Mouse (Mus musculus) heart, adult 2 months (tissue): Measurements from ENCODE around the gene Tln1. TPM values are rescaled to one million over a fixed set of nuclear protein-coding genes. Genes with fewer than 3 reads are reported as not detected.
"Not testable (repeated sequence)": the region's sequence is repeated elsewhere in the genome, so short reads cannot be mapped to it uniquely, and the experiment has no call there.

Experiments used
- DNase-seq, 2 experiments: peaks; one replicate each; pipeline ENCODE4 v3.0.0; 2021
- H3K27ac ChIP-seq: fragments of 200-600 bp; 2 replicates; pipeline ENCODE4 v1.8.1; 2022
- H3K27me3 ChIP-seq: fragments of 200-500 bp; 2 replicates; pipeline ENCODE4 v1.6.1; 2012; ENCODE audit warnings: mild to moderate bottlenecking, low read length, inconsistent platforms, mixed read lengths; ENCODE audit not compliant: control insufficient read depth, insufficient read depth
- H3K36me3 ChIP-seq: fragments of 200-500 bp; 2 replicates; pipeline ENCODE4 v1.6.1; 2012; ENCODE audit warnings: low read length, inconsistent platforms; ENCODE audit not compliant: control insufficient read depth, insufficient read depth
- H3K4me1 ChIP-seq: fragments of 200-500 bp; 2 replicates; pipeline ENCODE4 v1.6.1; 2011; ENCODE audit warnings: low read length; ENCODE audit not compliant: control insufficient read depth, insufficient read depth
- H3K4me3 ChIP-seq: fragments of 200-600 bp; 2 replicates; pipeline ENCODE4 v1.8.1; 2022
- H3K79me2 ChIP-seq: fragments of 200-500 bp; replicated peaks from 2 replicates; pipeline ENCODE4 v1.6.1; 2012; ENCODE audit warnings: mild to moderate bottlenecking, inconsistent platforms, low read length, moderate library complexity, mixed read lengths; ENCODE audit not compliant: control insufficient read depth, insufficient read depth
- H3K9ac ChIP-seq: fragments of 200-500 bp; 2 replicates; pipeline ENCODE4 v1.6.1; 2012; ENCODE audit warnings: low read depth, mild to moderate bottlenecking, control low read depth, inconsistent platforms, low read length, mixed read lengths
- CTCF ChIP-seq: fragments of 200-600 bp; IDR thresholded peaks from 2 replicates; pipeline ENCODE4 v1.8.1; 2022; ENCODE audit warnings: antibody characterized with exemption, mild to moderate bottlenecking, moderate library complexity
- EP300 ChIP-seq: fragments of 200-500 bp; IDR thresholded peaks from 2 replicates; pipeline ENCODE4 v1.6.1; 2011; ENCODE audit warnings: low read depth, low read length, control low read depth; ENCODE audit not compliant: insufficient read depth
- POLR2A ChIP-seq: fragments of 200-500 bp; IDR thresholded peaks from 2 replicates; pipeline ENCODE4 v1.6.1; 2011; ENCODE audit warnings: mild to moderate bottlenecking, low read depth, low read length, control low read depth; ENCODE audit not compliant: insufficient read depth
- WGBS: fragments of 180-500 bp; shearing (Covaris S2); methylation state at CpG from one replicate; pipeline ENCODE4 v1.1.7; 2018; 5-methylcytosine and 5-hydroxymethylcytosine counted together
- intact Hi-C: fragments of 180-260 bp; cut with DNase I; formaldehyde crosslinking; loops from one replicate; pipeline ENCODE4 v1.15.1; 2025
- polyA plus RNA-seq: library from polyadenylated mRNA; depleted of rRNA; stranded (reverse); fragments of >200 nt; gene quantifications from 2 replicates; pipeline ENCODE4 v1.2.3, GENCODE M21; 2012
- total RNA-seq, 2 experiments: library from RNA; stranded (reverse); gene quantifications; 2 replicates each; pipeline ENCODE4 v1.2.3; 2021

Tln1 gene
- total and polyA plus RNA-seq, 3 experiments = 53.1 to 109 (median 105) TPM

DNA sequence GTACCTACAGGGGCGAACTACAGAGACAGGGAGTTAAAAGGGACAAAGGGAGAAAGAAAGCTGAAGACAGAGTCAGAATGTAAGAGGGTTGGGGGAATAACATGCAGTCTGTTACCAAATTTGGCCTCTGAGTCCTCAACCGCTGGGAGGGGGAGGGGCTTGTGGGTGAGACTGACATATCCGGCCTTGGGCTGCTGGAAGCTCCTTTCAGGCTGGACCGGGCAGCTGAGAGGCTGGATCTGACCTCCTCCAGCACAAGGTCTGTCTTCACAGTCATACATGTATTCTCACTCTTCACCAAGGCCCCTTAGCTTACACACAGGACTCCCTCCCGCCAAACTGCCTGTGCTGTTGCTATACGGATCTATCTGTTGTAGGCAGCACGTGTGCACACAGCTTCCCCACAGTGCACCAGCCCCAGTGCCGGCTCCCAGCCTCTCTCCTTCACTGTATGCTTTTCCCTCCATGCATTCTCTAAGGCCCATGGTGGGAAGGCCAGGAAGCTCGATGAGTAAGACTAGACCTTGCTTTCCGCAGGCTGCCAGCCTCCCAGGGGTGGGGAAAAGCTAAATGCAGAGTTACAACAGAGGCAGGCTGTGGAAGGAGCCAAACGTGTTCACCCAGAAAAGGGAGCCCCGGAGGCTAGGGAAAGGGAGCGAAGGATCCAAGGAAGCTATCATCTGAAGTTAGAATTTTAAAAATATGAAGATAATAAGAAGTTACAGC, 3.7 kb downstream of the Tln1 start:
- Histone ChIP-seq H3K36me3 (peaks cover 9% of the 10 kb centered on the region), H3K27ac (peak overlapping the region; percentile 98), H3K4me3 (peak overlapping the region; percentile 33), H3K4me1 (peaks cover 27% of the 10 kb centered on the region), H3K79me2 (peaks cover 7% of the 10 kb centered on the region), H3K9ac (peak overlapping the region; percentile 49), H3K27me3 (no peaks in the 10 kb centered on the region)
- DNase-seq = peak; percentile 72 to 77
- TF ChIP-seq POLR2A (peak; percentile 56), EP300 (no peak), CTCF (no peak)
- 9% methylated on average over 13 of the region's 13 CpGs for WGBS
- intact Hi-C loops = no loop called here

- TF ChIP-seq EP300 (no peak), CTCF (no peak), POLR2A (no peak)
- H3K4me1 ChIP-seq = peaks cover 22% of the 10 kb centered on the region
- H3K4me3 ChIP-seq = peak overlapping the region; percentile 33
- H3K36me3 ChIP-seq = peaks cover 4% of the 10 kb centered on the region
- intact Hi-C loops = no loop called here
- peaks cover 7% of the 10 kb centered on the region for H3K79me2 ChIP-seq
- H3K27ac ChIP-seq = peak overlapping the region; percentile 98
- no peak for DNase-seq
- H3K27me3 ChIP-seq = no peaks in the 10 kb centered on the region
- 13% methylated on average over 5 of the region's 5 CpGs for WGBS
- peak overlapping the region; percentile 49 for H3K9ac ChIP-seq
Measured at GRCm38 (mm10) chr4:43558028-43558630, 4.4 kb downstream of the Tln1 start.

DNA sequence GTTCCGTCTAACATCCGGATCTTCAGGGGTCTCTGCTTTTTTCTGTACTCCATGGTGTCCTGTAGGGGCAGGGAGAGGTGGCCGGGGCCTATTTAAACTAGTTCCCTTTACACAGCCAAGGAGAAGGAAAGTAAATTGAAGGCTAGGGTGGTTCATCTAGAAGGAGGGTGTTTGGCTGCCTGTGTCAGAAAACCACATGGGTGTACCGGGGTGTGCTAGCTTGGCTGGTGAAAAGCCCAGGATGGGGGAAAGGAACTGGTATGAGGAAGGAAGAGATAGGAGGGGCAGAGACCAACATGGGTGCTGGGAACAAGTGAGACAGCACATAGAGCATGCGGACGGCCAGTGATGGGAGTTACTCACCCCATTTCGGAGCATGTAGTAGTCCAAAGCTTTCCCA, 6.6 kb downstream of the Tln1 start:
- H3K4me3 ChIP-seq = no peak overlapping the region
- intact Hi-C loops = no loop called here
- peaks cover 4% of the 10 kb centered on the region for H3K36me3 ChIP-seq
- WGBS = 92% methylated on average over 7 of the region's 7 CpGs
- no peak for DNase-seq
- H3K27me3 ChIP-seq = no peaks in the 10 kb centered on the region
- no peak overlapping the region for H3K27ac ChIP-seq
- H3K9ac ChIP-seq = no peak overlapping the region
- TF ChIP-seq POLR2A (no peak), CTCF (no peak), EP300 (no peak)
- peaks cover 21% of the 10 kb centered on the region for H3K4me1 ChIP-seq
- H3K79me2 ChIP-seq = peaks cover 7% of the 10 kb centered on the region

GRCm38 (mm10) chr4:43553891-43554290, 8.6 kb downstream of the Tln1 start:
- no peak overlapping the region for H3K4me3 ChIP-seq
- H3K4me1 ChIP-seq = peaks cover 8% of the 10 kb centered on the region
- intact Hi-C loops = no loop called here
- H3K36me3 ChIP-seq = peaks cover 4% of the 10 kb centered on the region; the same call in 1 of the 2 replicates
- no peak overlapping the region for H3K9ac ChIP-seq
- H3K27ac ChIP-seq = no peak overlapping the region
- no peak for TF ChIP-seq CTCF
- TF ChIP-seq POLR2A = no peak
- TF ChIP-seq EP300 = no peak
- H3K27me3 ChIP-seq = no peaks in the 10 kb centered on the region
- DNase-seq = no peak
- H3K79me2 ChIP-seq = peaks cover 2% of the 10 kb centered on the region

- TF ChIP-seq EP300 (no peak), POLR2A (no peak), CTCF (no peak)
- no peaks in the 10 kb centered on the region; the same call in 1 of the 2 replicates for H3K4me1 ChIP-seq
- no peak overlapping the region for H3K9ac ChIP-seq
- intact Hi-C loops = no loop called here
- no peaks in the 10 kb centered on the region for H3K27me3 ChIP-seq
- H3K36me3 ChIP-seq = no peaks in the 10 kb centered on the region
- H3K4me3 ChIP-seq = no peak overlapping the region
- no peaks in the 10 kb centered on the region for H3K79me2 ChIP-seq
- WGBS = 99% methylated on average over 5 of the region's 5 CpGs
- H3K27ac ChIP-seq = no peak overlapping the region
- DNase-seq = no peak
Measured at GRCm38 (mm10) chr4:43552437-43552836, 10.1 kb downstream of the Tln1 start.

GRCm38 (mm10) chr4:43551854-43552253, 10.6 kb downstream of the Tln1 start:
- H3K36me3 ChIP-seq, H3K27ac ChIP-seq, H3K79me2 ChIP-seq, intact Hi-C loops, H3K9ac ChIP-seq, DNase-seq, H3K4me3 ChIP-seq, H3K27me3 ChIP-seq, H3K4me1 ChIP-seq: not testable (repeated sequence)
- TF ChIP-seq CTCF = peak; percentile 52
- 74% methylated on average over 6 of the region's 6 CpGs for WGBS
